Mouse (Mus musculus) cortical plate, adult 2 months (tissue): Measurements from ENCODE around the gene Ikzf3.

ENCODE experiments used
- CTCF ChIP-seq: fragments of 200-500 bp; IDR thresholded peaks from 2 replicates; pipeline ENCODE4 v1.5.1; 2011; ENCODE audit warnings: mild to moderate bottlenecking, control low read depth, low read length; ENCODE audit not compliant: insufficient read depth; ENCODE audit errors: extremely low read depth
- POLR2A ChIP-seq: fragments of 200-500 bp; IDR thresholded peaks from 2 replicates; pipeline ENCODE4 v1.6.1; 2011; ENCODE audit warnings: mild to moderate bottlenecking, low read length, control low read depth; ENCODE audit not compliant: insufficient read depth; ENCODE audit errors: extremely low read depth

GRCm38 (mm10) chr11:98445238-98445637, 100.6 kb downstream of the Ikzf3 start:
- TF ChIP-seq POLR2A (no peak), CTCF (no peak)
